Mouse (Mus musculus): Measurements from ENCODE around the gene Washc2.

Washc2 gene

GRCm38 (mm10) chr6:116264018-116264651, 56.3 kb downstream of the Washc2 start, which contains the start of gene Zfand4:
Zfand4 (plus strand) TSS chr6:116264222.
- DNase-seq, result peak; percentile 92

GRCm38 (mm10) chr6:116264836-116265235, 57.0 kb downstream of the Washc2 start:
- no peak for DNase-seq

GRCm38 (mm10) chr6:116265603-116266002, 57.8 kb downstream of the Washc2 start:
- peak; percentile 23 for DNase-seq

GRCm38 (mm10) chr6:116266273-116267109, 58.7 kb downstream of the Washc2 start:
- DNase-seq, result peak; percentile 20

GRCm38 (mm10) chr6:116267110-116267423, 59.2 kb downstream of the Washc2 start:
- no peak for DNase-seq

- DNase-seq, result no peak
Observed at GRCm38 (mm10) chr6:116275695-116276094, 67.9 kb downstream of the Washc2 start.

GRCm38 (mm10) chr6:116278679-116279317, 71.0 kb downstream of the Washc2 start:
- no peak for DNase-seq

GRCm38 (mm10) chr6:116281014-116281413, 73.2 kb downstream of the Washc2 start:
- DNase-seq, result no peak

- DNase-seq, result peak; percentile 60
Observed at GRCm38 (mm10) chr6:116282546-116282945, 74.7 kb downstream of the Washc2 start.

GRCm38 (mm10) chr6:116283280-116283679, 75.4 kb downstream of the Washc2 start:
- DNase-seq, result no peak

- DNase-seq, result no peak
Observed at GRCm38 (mm10) chr6:116286321-116286720, 78.5 kb downstream of the Washc2 start.

- DNase-seq, result no peak
Observed at GRCm38 (mm10) chr6:116286870-116287575, 79.2 kb downstream of the Washc2 start.

- DNase-seq, result no peak
Observed at GRCm38 (mm10) chr6:116311411-116311810, 103.6 kb downstream of the Washc2 start.

Measured in lung, postnatal 36 days (tissue).